14 mouse cellular contexts compared by ENCODE assay signal in the genomic region with DNA sequence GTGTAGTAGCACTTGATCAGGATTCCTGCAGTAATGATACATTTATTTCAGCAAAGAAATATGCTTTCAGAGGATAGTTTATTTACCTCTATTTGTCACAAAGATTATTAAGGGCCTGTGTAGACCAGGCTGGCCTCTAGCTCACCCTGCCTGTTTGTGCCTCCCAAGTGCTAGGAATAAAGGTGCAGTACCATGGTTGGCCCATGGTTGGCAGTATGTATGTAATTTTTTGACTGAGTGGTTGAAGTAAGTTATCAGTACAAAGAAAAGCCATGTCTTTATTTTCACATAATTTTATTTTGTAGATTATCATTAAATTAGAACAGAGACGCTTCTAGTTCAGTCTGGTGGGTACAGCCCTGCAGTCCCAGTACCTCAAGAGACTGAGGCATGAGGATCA.
DNase-seq lines count a peak whose midpoint lies in the region; ATAC-seq lines count a peak whose summit lies in the region.
"Had no signal": no experiment of that assay in that cellular context is flagged by ENCODE, and none has a peak within 500 bp of the region (broad histone marks: within the 10 kb centered on the region; RNA-seq: fewer than 3 reads in every experiment).

No protein-coding gene starts in this region.

- no peak overlapping the region for H3K4me2 ChIP-seq in midbrain, embryonic 14.5 days (ENCODE audit: low read length)
- no peak overlapping the region for H3K4me2 ChIP-seq in midbrain, embryonic 16.5 days (ENCODE audit: low read length)
- H3K4me2 ChIP-seq: liver, embryonic 13.5 days; midbrain, embryonic 15.5 days had no signal

- no peaks in the 10 kb centered on the region for H3K4me1 ChIP-seq in midbrain, embryonic 14.5 days (ENCODE audit: control insufficient read depth, insufficient read depth, low read length)
- no peaks in the 10 kb centered on the region for H3K4me1 ChIP-seq in midbrain, embryonic 16.5 days (ENCODE audit: control insufficient read depth, insufficient read depth, low read length)
- H3K4me1 ChIP-seq: forebrain, embryonic 10.5 days; liver, embryonic 13.5 days; midbrain, embryonic 15.5 days had no signal

- no peak overlapping the region for H3K9ac ChIP-seq in midbrain, embryonic 14.5 days (replicated peaks; ENCODE audit: low read length)
- no peak overlapping the region for H3K9ac ChIP-seq in midbrain, embryonic 16.5 days (ENCODE audit: low read depth, low read length)
- H3K9ac ChIP-seq: liver, embryonic 13.5 days; midbrain, embryonic 15.5 days had no signal

- ATAC-seq in midbrain, embryonic 14.5 days (ENCODE audit: low FRiP score, low TSS enrichment) = no peak
- no peak for ATAC-seq in midbrain, embryonic 16.5 days
- no peak for ATAC-seq in megakaryocyte, adult 5-6 weeks (ENCODE audit: poor library complexity, severe bottlenecking)
- ATAC-seq: midbrain, embryonic 15.5 days had no signal

- H3K36me3 ChIP-seq in midbrain, embryonic 14.5 days (ENCODE audit: control insufficient read depth, insufficient read depth, low read length) = 0 out of 2 replicates have a peak, but pooled peaks cover 5% of the 10 kb centered on the region
- H3K36me3 ChIP-seq in midbrain, embryonic 16.5 days (ENCODE audit: control insufficient read depth, insufficient read depth, low read length) = no peaks in the 10 kb centered on the region
- H3K36me3 ChIP-seq: forebrain, embryonic 10.5 days; liver, embryonic 13.5 days; midbrain, embryonic 15.5 days had no signal

- no peak overlapping the region for H3K27ac ChIP-seq in midbrain, embryonic 14.5 days (replicated peaks; ENCODE audit: low read depth, low read length)
- no peak overlapping the region for H3K27ac ChIP-seq in midbrain, embryonic 16.5 days (ENCODE audit: low read length)
- H3K27ac ChIP-seq: forebrain, embryonic 10.5 days; liver, embryonic 13.5 days; midbrain, embryonic 15.5 days had no signal

- no peaks in the 10 kb centered on the region for H3K9me3 ChIP-seq in midbrain, embryonic 14.5 days (ENCODE audit: control insufficient read depth, low read length)
- H3K9me3 ChIP-seq in midbrain, embryonic 16.5 days (replicated peaks; ENCODE audit: control insufficient read depth, low read length, poor library complexity, severe bottlenecking) = no peaks in the 10 kb centered on the region
- H3K9me3 ChIP-seq: forebrain, embryonic 10.5 days; liver, embryonic 13.5 days; midbrain, embryonic 15.5 days had no signal

- WGBS in midbrain, embryonic 14.5 days = 90% methylated on average over 1 of the region's 1 CpGs
- 85% methylated on average over 1 of the region's 1 CpGs for WGBS in midbrain, embryonic 16.5 days

- peak; percentile 33 to 52 for DNase-seq in cerebellum, postnatal 14 days
- no peak for DNase-seq in cerebellum, adult 11-12 months
- peak; percentile 24 for DNase-seq in layer of hippocampus, adult 11-12 months (ENCODE audit: low spot score)
- no peak for DNase-seq in layer of hippocampus, postnatal 14 days (ENCODE audit: low spot score in 2 of 2)
- DNase-seq in midbrain, embryonic 14.5 days = peak; percentile 16
- peak; percentile 25 for DNase-seq in ZHBTc4 (ENCODE audit: low read depth, low spot score)
- DNase-seq: B cell, adult 2 months; heart, postnatal 4 days; kidney, postnatal 14 days; liver, embryonic 13.5 days had no signal

- H3K4me3 ChIP-seq in midbrain, embryonic 14.5 days (replicated peaks; ENCODE audit: low read depth, low read length) = no peak overlapping the region
- H3K4me3 ChIP-seq in midbrain, embryonic 16.5 days (ENCODE audit: low read depth, low read length) = no peak overlapping the region
- H3K4me3 ChIP-seq: forebrain, embryonic 10.5 days; liver, embryonic 13.5 days; midbrain, embryonic 15.5 days had no signal

- no peaks in the 10 kb centered on the region for H3K27me3 ChIP-seq in midbrain, embryonic 14.5 days (ENCODE audit: control insufficient read depth, insufficient read depth, low read length)
- no peaks in the 10 kb centered on the region for H3K27me3 ChIP-seq in midbrain, embryonic 16.5 days (ENCODE audit: control insufficient read depth, insufficient read depth, low read depth, low read length)
- H3K27me3 ChIP-seq: liver, embryonic 13.5 days; midbrain, embryonic 15.5 days had no signal

Comparison
In these comparisons a context has a peak if more than half of its experiments do, and no peak if none do; other contexts are left out.
1. DNase-seq: peak in cerebellum, postnatal 14 days (2 of 2), layer of hippocampus, adult 11-12 months (single experiment), midbrain, embryonic 14.5 days (single experiment) and ZHBTc4 (single experiment); none in cerebellum, adult 11-12 months (single experiment) and layer of hippocampus, postnatal 14 days (0 of 2).